Comparison of ENCODE assay signal across 8 mouse cellular contexts in the genomic region with DNA sequence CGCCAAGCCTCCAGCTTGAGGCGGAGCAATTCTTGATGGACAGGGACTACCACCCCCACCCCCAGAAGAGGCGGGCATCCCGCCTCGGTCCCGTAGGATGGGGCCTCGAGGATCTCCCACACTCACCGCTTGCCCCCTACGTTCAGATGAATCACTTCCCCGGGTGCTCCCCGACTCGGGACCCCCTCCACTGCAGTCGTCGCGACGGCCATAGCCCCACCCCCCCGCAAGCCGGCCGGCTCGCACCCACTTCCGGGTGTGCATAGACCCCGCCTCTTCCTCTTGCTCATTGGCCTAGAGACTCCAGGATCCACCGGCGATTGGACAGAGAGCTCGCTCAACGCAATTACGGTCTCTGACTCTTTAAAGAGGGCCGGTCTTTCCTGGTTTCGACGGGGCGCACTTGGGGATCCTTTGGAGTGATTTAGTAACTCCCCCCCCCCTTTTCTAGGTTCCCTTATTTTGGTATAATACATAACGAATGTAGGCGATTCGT. TPM values are rescaled to one million over a fixed set of nuclear protein-coding genes. Genes with fewer than 3 reads are reported as not detected.
A peak's percentile ranks its signal among the peaks of the same experiment; 100 is the strongest.
DNase-seq lines count a peak whose midpoint lies in the region; ATAC-seq lines count a peak whose summit lies in the region.

A gene (minus strand): TSS at position 275 of the 496 bp plus-strand sequence.

- peak within 1 kb of the TSS; percentile 81 for H3K27ac ChIP-seq in embryonic facial prominence, embryonic 10.5 days (replicated peaks)
- H3K27ac ChIP-seq in intestine, embryonic 16.5 days (ENCODE audit: low read length): peak within 1 kb of the TSS; percentile 89
- peak within 1 kb of the TSS; percentile 72 for H3K27ac ChIP-seq in limb, embryonic 10.5 days
- peak within 1 kb of the TSS; percentile 25; the same call in 1 of the 2 replicates for H3K27ac ChIP-seq in midbrain, embryonic 12.5 days (replicated peaks)

- H3K9me3 ChIP-seq in embryonic facial prominence, embryonic 10.5 days: 0 out of 2 replicates have a peak, but pooled peaks cover 5% of the 10 kb centered on the region
- H3K9me3 ChIP-seq in intestine, embryonic 16.5 days (ENCODE audit: control insufficient read depth, low read length): no peaks in the 10 kb centered on the region
- H3K9me3 ChIP-seq in limb, embryonic 10.5 days (replicated peaks): no peaks in the 10 kb centered on the region
- no peaks in the 10 kb centered on the region for H3K9me3 ChIP-seq in midbrain, embryonic 12.5 days

- peaks cover 34% of the 10 kb centered on the region for H3K4me1 ChIP-seq in embryonic facial prominence, embryonic 10.5 days
- H3K4me1 ChIP-seq in intestine, embryonic 16.5 days (ENCODE audit: control insufficient read depth, insufficient read depth, low read length): peaks cover 24% of the 10 kb centered on the region
- H3K4me1 ChIP-seq in limb, embryonic 10.5 days: peaks cover 32% of the 10 kb centered on the region
- H3K4me1 ChIP-seq in midbrain, embryonic 12.5 days: peaks cover 17% of the 10 kb centered on the region

- WGBS in embryonic facial prominence, embryonic 10.5 days: under 1% methylated on average over 34 of the region's 34 CpGs
- WGBS in intestine, embryonic 16.5 days: under 1% methylated on average over 34 of the region's 34 CpGs
- under 1% methylated on average over 34 of the region's 34 CpGs for WGBS in limb, embryonic 10.5 days
- 0% methylated on average over 34 of the region's 34 CpGs for WGBS in midbrain, embryonic 12.5 days

- peak; percentile 89 for DNase-seq in 3T3-L1 (ENCODE audit: low read depth, low spot score)
- peak; percentile 93 for DNase-seq in adrenal gland, postnatal 14 days
- peak; percentile 92 for DNase-seq in embryonic facial prominence, embryonic 10.5 days (ENCODE audit: low spot score)
- DNase-seq in gonadal fat pad, adult 2 months (ENCODE audit: low read depth): no peak
- DNase-seq in limb, embryonic 10.5 days (ENCODE audit: low spot score): peak; percentile 89
- DNase-seq in spleen, adult 12 weeks (ENCODE audit: low spot score): peak; percentile 76

- H3K36me3 ChIP-seq in embryonic facial prominence, embryonic 10.5 days (replicated peaks): peaks cover 28% of the 10 kb centered on the region
- H3K36me3 ChIP-seq in intestine, embryonic 16.5 days (ENCODE audit: control insufficient read depth, insufficient read depth, low read length): peaks cover 8% of the 10 kb centered on the region; the same call in 1 of the 2 replicates
- H3K36me3 ChIP-seq in limb, embryonic 10.5 days: peaks cover 11% of the 10 kb centered on the region
- peaks cover 9% of the 10 kb centered on the region for H3K36me3 ChIP-seq in midbrain, embryonic 12.5 days

- peaks cover 28% of the 10 kb centered on the region for H3K27me3 ChIP-seq in embryonic facial prominence, embryonic 10.5 days (replicated peaks; ENCODE audit: low read depth, poor library complexity, severe bottlenecking)
- H3K27me3 ChIP-seq in intestine, embryonic 16.5 days (replicated peaks; ENCODE audit: control insufficient read depth, insufficient read depth, low read length): no peaks in the 10 kb centered on the region
- H3K27me3 ChIP-seq in limb, embryonic 10.5 days (ENCODE audit: low read depth, poor library complexity, severe bottlenecking): peaks cover 42% of the 10 kb centered on the region
- peaks cover 24% of the 10 kb centered on the region for H3K27me3 ChIP-seq in midbrain, embryonic 12.5 days

- H3K9ac ChIP-seq in intestine, embryonic 16.5 days (ENCODE audit: low read depth, low read length): peak within 1 kb of the TSS; percentile 72
- peak within 1 kb of the TSS; percentile 73 for H3K9ac ChIP-seq in midbrain, embryonic 12.5 days (replicated peaks)

- peak within 1 kb of the TSS; percentile 87 for H3K4me2 ChIP-seq in intestine, embryonic 16.5 days (ENCODE audit: low read depth, low read length)
- H3K4me2 ChIP-seq in midbrain, embryonic 12.5 days (replicated peaks): peak within 1 kb of the TSS; percentile 78

- peak within 1 kb of the TSS; percentile 81 for H3K4me3 ChIP-seq in embryonic facial prominence, embryonic 10.5 days
- peak within 1 kb of the TSS; percentile 74 for H3K4me3 ChIP-seq in intestine, embryonic 16.5 days (ENCODE audit: low read length)
- H3K4me3 ChIP-seq in limb, embryonic 10.5 days: peak within 1 kb of the TSS; percentile 67
- H3K4me3 ChIP-seq in midbrain, embryonic 12.5 days: peak within 1 kb of the TSS; percentile 79

- ATAC-seq in intestine, embryonic 16.5 days: peak; percentile 93
- ATAC-seq in midbrain, embryonic 12.5 days (ENCODE audit: low FRiP score, low read depth): peak; percentile 95

RNA-seq across cellular contexts. Expression of the gene that starts here (rescaled TPM):
- total RNA-seq in adrenal gland, postnatal 14 days (2021): 16.1 and 26.1 TPM in 2 replicates
- 73.2 and 80.3 TPM in 2 replicates for polyA plus RNA-seq in embryonic facial prominence, embryonic 10.5 days (2016; fragmentation: Nextera tagmentation; extraction: Ambion mirVana)
- polyA plus RNA-seq in gonadal fat pad, adult 2 months (2012; rRNA removed): 50.8 and 57.4 TPM in 2 replicates
- polyA plus RNA-seq in intestine, embryonic 16.5 days (2015; fragmentation: Nextera tagmentation; extraction: Ambion mirVana): 35.6 and 37.8 TPM in 2 replicates
- polyA plus RNA-seq in limb, embryonic 10.5 days (2016; fragmentation: Nextera tagmentation; extraction: Ambion mirVana): 46.1 and 61.2 TPM in 2 replicates
- 77.3 and 78.1 TPM in 2 replicates for polyA plus RNA-seq in midbrain, embryonic 12.5 days (2016; fragmentation: Nextera tagmentation; extraction: Ambion mirVana)

Comparison
In these comparisons a context has a peak if more than half of its experiments do, and no peak if none do; other contexts are left out.
1. H3K27ac ChIP-seq: peak in every context shown above with its lines; median percentile 89 in intestine, embryonic 16.5 days; 81 in embryonic facial prominence, embryonic 10.5 days; 72 in limb, embryonic 10.5 days; 25 in midbrain, embryonic 12.5 days.